Comparison of ENCODE assay signal across 9 mouse cellular contexts in the genomic region with DNA sequence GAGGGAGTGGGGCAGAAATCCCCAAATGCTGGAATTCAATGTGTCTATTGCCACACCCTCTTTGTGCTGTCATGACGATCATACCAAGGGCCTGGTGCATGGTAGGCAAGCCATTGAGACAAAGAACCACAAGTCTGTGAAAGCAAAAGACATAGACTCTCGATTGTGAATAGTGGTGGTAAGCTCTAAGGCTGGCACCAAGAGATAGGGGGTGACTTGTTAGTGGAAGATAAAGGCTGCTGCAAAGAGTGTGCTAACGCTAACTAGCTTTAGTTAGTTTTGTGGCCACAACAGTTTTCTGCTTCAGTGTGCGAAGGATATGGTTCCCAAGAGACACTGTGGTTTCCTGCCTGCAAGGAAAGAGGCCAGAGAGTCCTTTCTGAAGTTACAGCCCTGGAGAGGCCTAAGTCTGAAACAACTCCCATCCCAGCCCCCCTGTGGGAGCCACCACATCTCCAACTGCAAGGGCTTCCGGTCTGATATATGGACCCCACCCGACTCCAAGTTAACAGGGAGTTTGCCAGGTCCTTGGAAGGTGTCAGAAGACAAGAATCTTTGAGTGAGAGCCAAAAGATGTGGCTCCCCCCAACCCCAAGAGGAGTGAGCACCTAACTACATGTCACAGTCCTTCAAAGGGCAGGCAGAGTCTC. TPM values are rescaled to one million over a fixed set of nuclear protein-coding genes. Genes with fewer than 3 reads are reported as not detected.
A peak's percentile ranks its signal among the peaks of the same experiment; 100 is the strongest.
DNase-seq lines count a peak whose midpoint lies in the region; ATAC-seq lines count a peak whose summit lies in the region.
"Had no signal": no experiment of that assay in that cellular context is flagged by ENCODE, and none has a peak within 500 bp of the region (broad histone marks: within the 10 kb centered on the region; RNA-seq: fewer than 3 reads in every experiment).

No protein-coding gene starts in this region.

- no peaks in the 10 kb centered on the region for H3K36me3 ChIP-seq in limb, embryonic 12.5 days

- H3K4me1 ChIP-seq in limb, embryonic 12.5 days (replicated peaks) = peaks cover 34% of the 10 kb centered on the region

- no peaks in the 10 kb centered on the region for H3K9me3 ChIP-seq in limb, embryonic 12.5 days

- H3K9ac ChIP-seq in limb, embryonic 12.5 days (replicated peaks) = peak overlapping the region; percentile 60

- 0 out of 2 replicates have a peak overlapping the region, but pooled peaks have one; percentile 31 for H3K4me3 ChIP-seq in limb, embryonic 12.5 days (replicated peaks)

- H3K4me2 ChIP-seq in limb, embryonic 12.5 days = peak overlapping the region; percentile 74

- no peak for ATAC-seq in limb, embryonic 12.5 days (ENCODE audit: insufficient number of reproducible peaks, insufficient read depth, low FRiP score, low TSS enrichment, low read depth)

- DNase-seq in cerebellum, adult 9-11 months = peak; percentile 25
- no peak for DNase-seq in cerebellum, adult 11 months
- DNase-seq in c-Kit-positive CD71-positive TER-119-positive erythroid progenitor cells, embryonic 14.5 days (ENCODE audit: low spot score) = peak; percentile 65
- peak; percentile 53 to 67 for DNase-seq in heart, postnatal 10 days
- DNase-seq in naive thymus-derived CD4-positive, alpha-beta T cell, adult 2 months (ENCODE audit: low read depth) = peak; percentile 44
- no peak for DNase-seq in ovary, postnatal 10 days (ENCODE audit: low spot score)
- DNase-seq in cerebellum, adult 18-20 months = no peak

- H3K27ac ChIP-seq in limb, embryonic 12.5 days = peak overlapping the region; percentile 59

- 60% methylated on average over 6 of the region's 6 CpGs for WGBS in limb, embryonic 12.5 days

- H3K27me3 ChIP-seq in limb, embryonic 12.5 days = no peaks in the 10 kb centered on the region

- intact Hi-C loops in heart, postnatal 10 days (cut with DNase I) = no loop called here

RNA-seq across cellular contexts. Expression of a gene that starts 13.8 kb away (rescaled TPM):
- under 1 TPM in 1 of 2 experiments, not detected in 1; 0.22 TPM for total RNA-seq in heart, postnatal 10 days (2021)
- 37.3 and 40.1 TPM in 2 replicates for polyA plus RNA-seq in limb, embryonic 12.5 days (2016; fragmentation: Nextera tagmentation; extraction: Ambion mirVana)
- total RNA-seq: neutrophil, adult 5-6 weeks had no signal

RNA-seq across cellular contexts. Expression of a gene that starts 18.1 kb away (rescaled TPM):
- not detected for total RNA-seq in heart, postnatal 10 days (2021)
- not detected in 2 replicates for polyA plus RNA-seq in limb, embryonic 12.5 days (2016; fragmentation: Nextera tagmentation; extraction: Ambion mirVana)
- total RNA-seq: neutrophil, adult 5-6 weeks had no signal

RNA-seq across cellular contexts. Expression of a gene that starts 29.3 kb away (rescaled TPM):
- under 1 TPM in 1 of 2 experiments, not detected in 1; 0.69 TPM for total RNA-seq in heart, postnatal 10 days (2021)
- not detected in 2 replicates for polyA plus RNA-seq in limb, embryonic 12.5 days (2016; fragmentation: Nextera tagmentation; extraction: Ambion mirVana)

RNA-seq across cellular contexts. Expression of a gene that starts 31.0 kb away (rescaled TPM):
- under 1 TPM in 1 of 2 experiments, not detected in 1; 0.24 TPM for total RNA-seq in heart, postnatal 10 days (2021)
- 14.6 and 14.9 TPM in 2 replicates for polyA plus RNA-seq in limb, embryonic 12.5 days (2016; fragmentation: Nextera tagmentation; extraction: Ambion mirVana)

RNA-seq across cellular contexts. Expression of a gene that starts 36.5 kb away (rescaled TPM):
- total RNA-seq in heart, postnatal 10 days (2021) = 100 to 1,000 TPM; 104 to 117 TPM
- polyA plus RNA-seq in limb, embryonic 12.5 days (2016; fragmentation: Nextera tagmentation; extraction: Ambion mirVana) = 56.5 and 68.6 TPM in 2 replicates

Comparison
In these comparisons a context has a peak if more than half of its experiments do, and no peak if none do; other contexts are left out.
1. DNase-seq: peak in cerebellum, adult 9-11 months (single experiment), c-Kit-positive CD71-positive TER-119-positive erythroid progenitor cells, embryonic 14.5 days (single experiment), heart, postnatal 10 days (2 of 2) and naive thymus-derived CD4-positive, alpha-beta T cell, adult 2 months (single experiment); none in cerebellum, adult 11 months (single experiment), ovary, postnatal 10 days (single experiment) and cerebellum, adult 18-20 months (0 of 2).